Mouse (Mus musculus) lung, embryonic 16.5 days (tissue): ENCODE measurements at regions not wholly inside any gene's neighbourhood (a gene's known extent, or its start where the extent isn't known, plus 50 kb on each side); places are given as distances from the start of the nearest gene placed in this dataset.

Experiments used
- ATAC-seq: fragments of 200-750 bp; cut with Nextera tagmentation; 2 replicates; pipeline ENCODE4 v1.8.0; 2017; ENCODE audit warnings: low read depth, mild to moderate bottlenecking, moderate library complexity
- H3K27ac ChIP-seq: fragments of 300-500 bp; sonication (generic); 2 replicates; pipeline ENCODE4 v1.5.1; 2014; ENCODE audit warnings: mild to moderate bottlenecking, control low read depth, low read length
- H3K27me3 ChIP-seq: fragments of 300-500 bp; sonication (generic); 2 replicates; pipeline ENCODE4 v1.6.1; 2014; ENCODE audit warnings: low read depth, low read length, mixed read lengths; ENCODE audit not compliant: control insufficient read depth, insufficient read depth
- H3K36me3 ChIP-seq: fragments of 300-500 bp; sonication (generic); 2 replicates; pipeline ENCODE4 v1.6.1; 2014; ENCODE audit warnings: low read length; ENCODE audit not compliant: control insufficient read depth, insufficient read depth
- H3K4me1 ChIP-seq: fragments of 300-500 bp; sonication (generic); replicated peaks from 2 replicates; pipeline ENCODE4 v1.6.1; 2014; ENCODE audit warnings: low read length, mixed read lengths; ENCODE audit not compliant: control insufficient read depth, insufficient read depth
- H3K4me2 ChIP-seq: fragments of 300-500 bp; sonication (generic); 2 replicates; pipeline ENCODE4 v1.6.1; 2014; ENCODE audit warnings: low read depth, low read length, control low read depth
- H3K4me3 ChIP-seq: fragments of 300-500 bp; sonication (generic); 2 replicates; pipeline ENCODE4 v1.5.1; 2014; ENCODE audit warnings: mild to moderate bottlenecking, low read length, control low read depth
- H3K9ac ChIP-seq: fragments of 300-500 bp; sonication (generic); 2 replicates; pipeline ENCODE4 v1.6.1; 2014; ENCODE audit warnings: low read length, control low read depth
- H3K9me3 ChIP-seq: fragments of 300-500 bp; sonication (generic); 2 replicates; pipeline ENCODE4 v1.6.1; 2016; ENCODE audit warnings: low read length; ENCODE audit not compliant: control insufficient read depth
- WGBS: fragments of 180-500 bp; shearing (Covaris S2); extraction: QIAGEN DNeasy Blood & Tissue Kit; methylation state at CpG from one replicate; pipeline ENCODE4 v1.1.7; 2014; 5-methylcytosine and 5-hydroxymethylcytosine counted together

DNA sequence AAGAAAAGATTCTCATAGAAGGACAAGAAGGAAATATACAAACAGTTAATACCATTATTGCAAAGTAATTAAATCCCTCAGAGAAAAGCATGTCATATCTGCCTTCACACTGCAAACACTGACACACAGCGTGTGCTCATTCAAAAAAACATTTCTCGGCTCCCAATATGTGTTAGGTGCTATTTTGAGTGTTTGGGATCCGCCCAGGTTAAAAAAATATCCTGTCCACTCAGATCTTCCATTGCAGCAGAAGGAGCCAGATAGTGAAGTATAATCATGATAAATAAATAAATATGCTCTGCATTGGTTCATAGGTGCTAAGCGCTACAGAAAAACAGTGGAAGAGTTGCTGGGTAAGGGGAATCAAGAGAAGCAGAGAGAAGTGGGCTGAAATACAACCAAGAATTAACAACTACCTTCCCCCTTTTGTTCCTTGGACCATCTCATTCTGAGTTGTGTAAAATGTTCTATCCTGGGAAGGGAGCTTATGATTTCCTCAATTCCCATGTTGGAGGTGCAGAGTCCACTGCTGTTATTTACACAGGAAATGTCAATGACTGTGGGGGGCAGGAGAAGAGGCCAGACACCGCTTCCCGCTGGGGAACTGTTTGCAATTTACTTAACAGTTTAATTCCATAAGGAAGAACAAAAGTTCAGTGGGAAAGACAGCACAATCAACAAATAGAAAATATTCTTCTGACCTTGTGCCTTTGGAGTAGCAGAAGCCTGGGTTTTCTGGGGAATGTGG, 139.9 kb downstream of the Tle1 start:
- H3K4me1 ChIP-seq, result peaks cover 5% of the 10 kb centered on the region; the same call in 1 of the 2 replicates
- H3K4me2 ChIP-seq, result no peak overlapping the region
- H3K4me3 ChIP-seq, result no peak overlapping the region
- WGBS, result 51% methylated on average over 6 of the region's 6 CpGs
- H3K27ac ChIP-seq, result no peak overlapping the region
- no peaks in the 10 kb centered on the region for H3K36me3 ChIP-seq
- no peak overlapping the region for H3K9ac ChIP-seq
- H3K27me3 ChIP-seq, result no peaks in the 10 kb centered on the region
- H3K9me3 ChIP-seq, result no peaks in the 10 kb centered on the region
- no peak for ATAC-seq

- 14% methylated on average over 6 of the region's 6 CpGs for WGBS
- Histone ChIP-seq H3K9ac (no peak overlapping the region), H3K4me2 (no peak overlapping the region), H3K4me1 (no peaks in the 10 kb centered on the region), H3K27ac (no peak overlapping the region), H3K27me3 (no peaks in the 10 kb centered on the region), H3K36me3 (no peaks in the 10 kb centered on the region), H3K9me3 (no peaks in the 10 kb centered on the region), H3K4me3 (no peak overlapping the region)
- ATAC-seq, result no peak
These were observed 150.9 kb downstream of the Tle1 start for GRCm38 (mm10) chr4:72049638-72050454.

DNA sequence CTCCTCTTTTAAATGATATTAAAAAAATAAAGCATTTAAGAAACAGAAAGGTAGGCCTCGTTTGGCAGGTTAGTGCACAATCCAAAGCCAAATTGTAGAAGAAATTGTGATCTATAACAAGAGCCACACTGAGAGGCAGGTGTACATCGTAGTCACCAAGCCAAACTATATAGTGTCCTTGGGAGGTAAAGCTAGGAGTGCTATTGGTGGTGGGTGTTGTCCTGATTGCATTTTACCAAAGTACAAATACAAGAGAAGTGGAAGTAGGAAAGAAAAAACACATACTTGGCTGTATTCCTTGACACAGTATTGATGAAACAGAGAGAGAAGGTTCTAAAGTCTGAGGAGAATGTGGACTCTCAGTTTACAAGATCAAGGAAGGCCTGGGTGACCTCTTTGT, 178.6 kb downstream of the Tle1 start:
- Histone ChIP-seq H3K9me3 (no peaks in the 10 kb centered on the region), H3K4me2 (no peak overlapping the region), H3K27me3 (no peaks in the 10 kb centered on the region), H3K9ac (no peak overlapping the region), H3K27ac (no peak overlapping the region), H3K36me3 (no peaks in the 10 kb centered on the region), H3K4me3 (no peak overlapping the region), H3K4me1 (no peaks in the 10 kb centered on the region)
- WGBS, result 72% methylated on average over 2 of the region's 2 CpGs
- no peak for ATAC-seq

DNA sequence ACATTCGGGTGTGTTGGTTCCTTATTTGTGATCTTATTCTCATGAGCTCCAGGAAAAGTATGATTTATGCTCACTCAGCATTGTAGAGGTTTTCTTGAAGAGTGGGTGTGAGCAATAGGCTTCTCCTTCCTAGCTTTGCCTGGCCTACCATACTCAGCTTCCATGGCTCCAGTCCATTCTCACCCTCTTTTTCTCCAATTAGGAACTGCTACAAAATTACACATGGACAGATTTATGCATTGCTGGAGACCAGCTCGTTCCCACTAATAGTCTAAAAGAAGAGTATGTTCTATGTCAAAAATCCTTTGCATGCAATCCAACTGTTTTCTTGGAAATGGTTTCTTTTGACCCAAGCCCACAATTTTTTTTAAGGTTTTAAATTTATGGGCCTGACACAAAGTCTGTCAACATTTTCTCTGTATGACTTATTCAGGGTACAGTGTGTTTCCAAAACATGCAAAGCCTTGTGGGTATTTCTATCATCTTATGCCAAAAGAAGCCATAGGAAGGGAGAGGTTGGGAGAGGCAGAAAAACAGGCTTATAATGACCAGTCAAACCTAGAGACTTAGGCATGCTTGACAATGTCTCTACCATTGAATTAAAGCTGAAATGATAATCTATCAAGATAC, 186.4 kb downstream of the Tle1 start:
- H3K4me3 ChIP-seq, result no peak overlapping the region
- H3K4me1 ChIP-seq, result no peaks in the 10 kb centered on the region
- no peaks in the 10 kb centered on the region for H3K9me3 ChIP-seq
- H3K9ac ChIP-seq, result no peak overlapping the region
- H3K36me3 ChIP-seq, result no peaks in the 10 kb centered on the region
- no peak for ATAC-seq
- 0 out of 2 replicates have a peak overlapping the region, but pooled peaks have one; percentile 17 for H3K27ac ChIP-seq
- no peak overlapping the region for H3K4me2 ChIP-seq
- H3K27me3 ChIP-seq, result no peaks in the 10 kb centered on the region
- WGBS, result 52% methylated on average over 2 of the region's 2 CpGs

GRCm38 (mm10) chr4:72013583-72013982, 187.1 kb downstream of the Tle1 start:
- H3K27ac ChIP-seq, result no peak overlapping the region
- 66% methylated on average over 3 of the region's 3 CpGs for WGBS

GRCm38 (mm10) chr4:72010316-72010715, 190.4 kb downstream of the Tle1 start:
- Histone ChIP-seq H3K4me3 (no peak overlapping the region), H3K4me1 (no peaks in the 10 kb centered on the region), H3K9ac (no peak overlapping the region)

More at GRCm38 (mm10) chr4:72013583-72013982, 187.1 kb downstream of the Tle1 start:
- ATAC-seq, result no peak
- no peak overlapping the region for H3K9ac ChIP-seq
- no peak overlapping the region for H3K4me2 ChIP-seq
- H3K4me1 ChIP-seq, result no peaks in the 10 kb centered on the region
- H3K27me3 ChIP-seq, result no peaks in the 10 kb centered on the region
- no peak overlapping the region for H3K4me3 ChIP-seq
- no peaks in the 10 kb centered on the region; the same call in 1 of the 2 replicates for H3K9me3 ChIP-seq
- no peaks in the 10 kb centered on the region for H3K36me3 ChIP-seq

DNA sequence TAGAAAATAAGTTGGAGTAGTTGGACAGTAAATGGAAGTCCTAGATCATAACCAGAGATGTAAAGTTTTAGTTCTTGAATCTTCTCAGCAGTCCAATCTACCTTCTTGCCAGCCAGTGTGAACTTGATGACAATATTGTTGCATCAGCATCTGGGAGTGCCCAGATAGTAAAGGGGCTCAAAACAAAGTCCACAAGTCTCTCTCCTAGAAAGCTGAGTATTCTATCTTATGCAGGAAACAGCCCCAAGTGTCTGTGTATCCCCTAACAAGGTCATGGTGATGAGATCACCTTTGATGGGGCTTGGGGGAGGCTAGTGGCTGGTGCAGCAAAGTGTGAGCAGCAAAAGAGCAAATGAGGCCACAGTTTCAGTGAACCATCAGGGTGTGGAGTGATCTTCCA, 194.8 kb downstream of the Tle1 start:
- Histone ChIP-seq H3K9ac (no peak overlapping the region), H3K4me1 (no peaks in the 10 kb centered on the region), H3K36me3 (no peaks in the 10 kb centered on the region), H3K27ac (no peak overlapping the region), H3K9me3 (no peaks in the 10 kb centered on the region; the same call in 1 of the 2 replicates), H3K4me2 (no peak overlapping the region), H3K27me3 (no peaks in the 10 kb centered on the region), H3K4me3 (no peak overlapping the region)
- ATAC-seq, result no peak

More at GRCm38 (mm10) chr4:72010316-72010715, 190.4 kb downstream of the Tle1 start:
- Histone ChIP-seq H3K36me3 (no peaks in the 10 kb centered on the region), H3K4me2 (no peak overlapping the region), H3K27me3 (no peaks in the 10 kb centered on the region), H3K27ac (no peak overlapping the region), H3K9me3 (no peaks in the 10 kb centered on the region; the same call in 1 of the 2 replicates)
- no peak for ATAC-seq
- 87% methylated on average over 4 of the region's 4 CpGs for WGBS

DNA sequence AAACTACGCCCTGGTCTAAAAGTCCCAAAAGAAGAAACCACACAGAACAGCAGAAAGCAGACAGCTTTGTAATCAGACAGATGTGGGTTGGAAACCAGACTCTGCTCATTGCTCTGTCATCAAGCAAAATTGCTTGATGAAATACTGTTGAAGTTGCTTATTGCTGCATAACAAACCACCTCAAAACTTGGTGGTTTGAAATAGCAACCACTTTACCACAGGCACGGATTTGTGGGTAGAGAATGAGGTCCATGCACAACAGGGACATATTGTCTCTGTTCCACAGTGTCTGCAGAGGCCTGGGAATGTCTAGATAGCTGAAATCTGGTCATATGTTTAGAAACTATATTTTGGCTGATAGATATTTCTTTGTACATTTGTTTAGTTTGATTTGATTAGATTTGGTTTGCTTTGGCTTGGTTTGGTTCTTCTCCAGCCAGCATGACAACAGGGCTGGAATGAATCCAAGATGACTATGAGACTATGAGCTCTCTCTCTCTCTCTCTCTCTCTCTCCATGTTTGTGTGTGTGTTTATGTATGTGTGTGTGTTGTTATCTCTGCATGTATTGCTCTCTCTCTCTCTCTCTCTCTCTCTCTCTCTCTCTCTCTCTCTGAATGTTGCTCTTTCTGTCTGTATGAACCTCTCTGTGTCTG, 199.4 kb downstream of the Tle1 start:
- H3K4me1 ChIP-seq, result no peaks in the 10 kb centered on the region
- ATAC-seq, result 0 out of 2 replicates have a peak, but pooled peaks have one; percentile 36
- 49% methylated on average over 2 of the region's 2 CpGs for WGBS
- H3K27me3 ChIP-seq, result no peaks in the 10 kb centered on the region
- H3K36me3 ChIP-seq, result no peaks in the 10 kb centered on the region
- H3K4me2 ChIP-seq, result no peak overlapping the region
- no peak overlapping the region for H3K4me3 ChIP-seq
- no peaks in the 10 kb centered on the region for H3K9me3 ChIP-seq
- no peak overlapping the region for H3K9ac ChIP-seq
- H3K27ac ChIP-seq, result no peak overlapping the region

DNA sequence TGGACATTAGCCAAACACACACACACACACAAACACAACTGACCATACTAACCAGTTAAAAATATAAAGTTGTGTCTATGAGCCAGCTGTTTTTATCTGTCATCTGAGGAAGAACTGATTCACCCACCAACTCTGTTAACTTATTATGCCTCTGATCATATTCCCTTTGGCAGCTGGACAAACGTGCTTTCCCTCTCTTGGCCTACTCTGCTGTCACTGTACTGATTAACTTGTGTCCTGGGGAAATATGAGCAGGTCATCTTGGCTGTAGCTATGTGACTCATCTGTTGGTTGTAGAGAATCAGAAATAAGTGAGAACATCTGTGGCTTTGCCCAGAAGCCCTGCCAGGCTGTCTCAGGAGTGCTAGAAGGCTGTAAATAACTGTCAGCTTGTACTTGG, 210.9 kb upstream of the Gm11232 start:
- H3K27ac ChIP-seq, result no peak overlapping the region
- no peaks in the 10 kb centered on the region for H3K4me1 ChIP-seq
- H3K9ac ChIP-seq, result no peak overlapping the region
- no peak for ATAC-seq
- H3K4me3 ChIP-seq, result no peak overlapping the region
- H3K36me3 ChIP-seq, result no peaks in the 10 kb centered on the region
- H3K4me2 ChIP-seq, result no peak overlapping the region
- no peaks in the 10 kb centered on the region for H3K9me3 ChIP-seq
- WGBS, result 39% methylated on average over 1 of the region's 1 CpGs
- H3K27me3 ChIP-seq, result no peaks in the 10 kb centered on the region
